Mouse (Mus musculus) hindbrain, embryonic 16.5 days (tissue): ENCODE measurements around the gene Dync1i2. TPM values are rescaled to one million over a fixed set of nuclear protein-coding genes. Genes with fewer than 3 reads are reported as not detected.

Source experiments
- ATAC-seq: fragments of 200-750 bp; cut with Nextera tagmentation; 2 replicates; pipeline ENCODE4 v1.8.0; 2017; ENCODE audit warnings: moderate TSS enrichment, moderate library complexity
- H3K27ac ChIP-seq: fragments of 300-500 bp; sonication (generic); 2 replicates; pipeline ENCODE4 v1.5.1; 2014; ENCODE audit warnings: low read depth, mild to moderate bottlenecking, control low read depth, low read length, moderate library complexity
- H3K27me3 ChIP-seq: fragments of 300-500 bp; sonication (generic); replicated peaks from 2 replicates; pipeline ENCODE4 v1.6.1; 2014; ENCODE audit warnings: low read length; ENCODE audit not compliant: control insufficient read depth, insufficient read depth
- H3K36me3 ChIP-seq: fragments of 300-500 bp; sonication (generic); 2 replicates; pipeline ENCODE4 v1.6.1; 2014; ENCODE audit warnings: mild to moderate bottlenecking, low read length, moderate library complexity, mixed read lengths; ENCODE audit not compliant: control insufficient read depth, insufficient read depth
- H3K4me1 ChIP-seq: fragments of 300-500 bp; sonication (generic); 2 replicates; pipeline ENCODE4 v1.6.1; 2014; ENCODE audit warnings: low read depth, low read length; ENCODE audit not compliant: control insufficient read depth, insufficient read depth
- H3K4me2 ChIP-seq: fragments of 300-500 bp; sonication (generic); 2 replicates; pipeline ENCODE4 v1.6.1; 2014; ENCODE audit warnings: mild to moderate bottlenecking, low read length, control low read depth, moderate library complexity
- H3K4me3 ChIP-seq: fragments of 300-500 bp; sonication (generic); 2 replicates; pipeline ENCODE4 v1.5.1; 2014; ENCODE audit warnings: mild to moderate bottlenecking, low read length, control low read depth, moderate library complexity
- H3K9ac ChIP-seq: fragments of 300-500 bp; sonication (generic); 2 replicates; pipeline ENCODE4 v1.6.1; 2014; ENCODE audit warnings: low read depth, mild to moderate bottlenecking, control low read depth, low read length, moderate library complexity
- H3K9me3 ChIP-seq: fragments of 300-500 bp; sonication (generic); 2 replicates; pipeline ENCODE4 v1.6.1; 2014; ENCODE audit warnings: mild to moderate bottlenecking, low read length, moderate library complexity; ENCODE audit not compliant: control insufficient read depth
- WGBS: fragments of 180-500 bp; shearing (Covaris S2); extraction: QIAGEN DNeasy Blood & Tissue Kit; methylation state at CpG from one replicate; pipeline ENCODE4 v1.1.7; 2014; 5-methylcytosine and 5-hydroxymethylcytosine counted together
- polyA plus RNA-seq: library from polyadenylated mRNA; unstranded; fragments of >200 nt; fragmentation: Nextera tagmentation; extraction: Ambion mirVana; gene quantifications from 2 replicates; pipeline ENCODE4 v1.2.1, GENCODE M21; 2015

Gene Dync1i2
- polyA plus RNA-seq, 1 experiment from 2014 or later: 145 TPM

DNA sequence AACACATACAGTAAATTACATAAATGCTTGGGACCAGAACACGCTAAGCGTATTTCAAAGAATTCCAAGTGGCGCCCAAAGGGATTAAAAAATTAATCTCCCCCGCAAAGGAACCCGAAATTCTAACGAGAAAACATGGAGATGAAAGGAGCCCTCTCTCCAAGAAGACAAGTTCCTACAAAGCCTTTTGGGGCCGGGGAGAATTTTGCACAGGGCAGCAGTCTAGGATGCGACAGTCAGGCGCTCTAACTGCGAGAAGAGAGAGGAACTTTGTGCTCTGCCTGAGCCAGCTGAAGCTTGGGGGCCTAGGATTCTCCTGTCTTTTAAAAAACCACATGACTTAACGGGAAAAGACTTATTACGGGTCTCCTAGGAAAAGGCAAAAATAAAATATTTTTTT lies 84.3 kb downstream of the Dync1i2 start:
- Histone ChIP-seq H3K4me2 (no peak overlapping the region), H3K36me3 (peaks cover 7% of the 10 kb centered on the region; the same call in 1 of the 2 replicates), H3K27ac (no peak overlapping the region), H3K9ac (no peak overlapping the region), H3K4me3 (no peak overlapping the region), H3K4me1 (peaks cover 6% of the 10 kb centered on the region), H3K27me3 (no peaks in the 10 kb centered on the region), H3K9me3 (no peaks in the 10 kb centered on the region)
- 83% methylated on average over 12 of the region's 12 CpGs for WGBS
- ATAC-seq: no peak

DNA sequence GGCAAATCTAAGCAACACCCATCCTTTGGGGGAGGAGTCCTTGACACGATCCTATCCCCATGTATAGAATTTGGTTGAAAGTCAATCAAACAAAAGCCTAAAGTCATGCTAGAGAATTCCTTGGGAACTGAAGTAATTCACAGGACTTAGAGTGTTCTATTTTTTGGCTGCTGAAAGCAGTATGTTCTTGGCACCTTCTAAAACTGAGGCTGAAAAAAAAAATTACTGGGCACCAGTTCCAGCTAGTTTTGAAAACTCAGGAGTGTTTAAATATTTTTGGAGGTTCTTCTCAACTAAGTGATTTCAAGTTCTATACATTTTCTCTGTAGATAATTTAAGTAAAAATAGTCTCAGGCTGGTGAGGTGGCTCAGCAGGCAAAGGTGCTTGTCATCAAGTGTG lies 86.0 kb downstream of the Dync1i2 start:
- WGBS: 65% methylated on average over 1 of the region's 1 CpGs
- no peaks in the 10 kb centered on the region for H3K9me3 ChIP-seq
- H3K9ac ChIP-seq: no peak overlapping the region
- no peak overlapping the region for H3K4me3 ChIP-seq
- no peak overlapping the region for H3K4me2 ChIP-seq
- peaks cover 7% of the 10 kb centered on the region; the same call in 1 of the 2 replicates for H3K36me3 ChIP-seq
- peaks cover 8% of the 10 kb centered on the region for H3K4me1 ChIP-seq
- H3K27me3 ChIP-seq: no peaks in the 10 kb centered on the region
- no peak for ATAC-seq
- H3K27ac ChIP-seq: no peak overlapping the region

DNA sequence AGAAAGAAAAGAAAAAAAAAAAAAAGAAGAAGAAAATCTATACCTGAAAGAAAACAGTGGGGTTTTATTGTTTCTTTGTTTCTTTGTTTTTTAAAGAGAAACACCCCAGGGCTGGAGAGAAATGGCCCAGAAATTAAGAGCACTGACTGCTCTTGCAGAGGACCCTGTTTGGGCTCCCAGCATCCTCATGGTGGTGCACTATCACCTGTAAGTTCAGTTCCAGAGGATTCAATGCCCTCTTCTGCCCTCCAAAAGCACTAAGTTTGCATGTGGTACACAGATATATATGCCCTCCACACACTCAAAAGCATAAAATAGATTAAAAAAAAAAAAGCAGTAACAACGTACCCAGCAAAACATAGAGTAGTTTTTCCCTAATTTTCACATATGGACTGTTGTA lies 87.2 kb downstream of the Dync1i2 start:
- no peak for ATAC-seq
- Histone ChIP-seq H3K36me3 (peaks cover 7% of the 10 kb centered on the region; the same call in 1 of the 2 replicates), H3K9ac (no peak overlapping the region), H3K27me3 (no peaks in the 10 kb centered on the region), H3K4me1 (peaks cover 8% of the 10 kb centered on the region), H3K4me3 (no peak overlapping the region), H3K27ac (no peak overlapping the region), H3K9me3 (no peaks in the 10 kb centered on the region), H3K4me2 (no peak overlapping the region)
- 97% methylated on average over 1 of the region's 1 CpGs for WGBS

DNA sequence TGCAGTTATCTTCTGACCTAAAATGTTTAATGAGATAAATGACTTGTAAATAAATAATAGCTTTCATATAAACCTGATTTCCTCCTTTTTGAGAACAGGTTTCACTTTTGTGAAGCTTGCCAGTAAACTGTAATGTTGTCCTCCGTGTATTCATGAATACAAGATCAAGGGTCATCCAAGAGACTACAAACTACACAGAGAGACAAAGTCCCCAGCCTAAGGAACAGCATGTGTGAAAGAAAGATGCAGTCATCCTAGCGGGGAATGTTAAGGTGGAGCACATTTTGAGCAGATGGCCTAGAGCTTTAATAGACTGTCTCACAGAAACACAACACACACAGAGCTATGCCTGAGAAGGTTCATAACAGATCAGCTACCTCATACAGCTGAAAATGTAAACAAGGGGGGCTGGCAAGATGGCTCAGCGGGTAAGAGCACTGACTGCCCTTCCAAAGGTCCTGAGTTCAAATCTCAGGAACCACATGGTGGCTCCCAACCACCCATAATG lies 90.7 kb downstream of the Dync1i2 start:
- Histone ChIP-seq H3K4me3 (no peak overlapping the region), H3K27me3 (no peaks in the 10 kb centered on the region), H3K9me3 (no peaks in the 10 kb centered on the region), H3K9ac (no peak overlapping the region), H3K4me2 (no peak overlapping the region), H3K4me1 (peaks cover 2% of the 10 kb centered on the region; the same call in 1 of the 2 replicates), H3K36me3 (peaks cover 13% of the 10 kb centered on the region; the same call in 1 of the 2 replicates), H3K27ac (no peak overlapping the region)
- WGBS: 64% methylated on average over 3 of the region's 3 CpGs
- peak; percentile 54; the same call in 1 of the 2 replicates for ATAC-seq

DNA sequence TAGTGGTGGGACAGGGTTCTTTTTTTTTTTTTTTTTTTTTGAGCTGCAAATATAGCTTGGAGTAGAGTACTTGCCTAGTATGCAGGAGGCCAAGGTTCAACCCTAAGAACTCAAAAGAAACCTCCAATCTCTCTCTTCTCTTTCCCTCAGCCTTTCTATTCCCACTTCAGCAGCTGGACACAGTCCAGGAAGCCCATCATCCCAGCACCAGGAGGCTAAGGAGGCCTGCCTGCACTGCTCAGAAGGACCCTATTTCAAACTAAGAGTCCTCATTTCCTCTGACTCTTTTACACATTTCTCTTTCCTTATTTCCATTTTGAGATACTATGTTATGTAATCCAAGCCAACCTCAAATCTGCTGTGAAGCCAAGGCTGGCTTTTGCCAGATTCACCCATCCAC lies 91.7 kb downstream of the Dync1i2 start:
- Histone ChIP-seq H3K9me3 (no peaks in the 10 kb centered on the region), H3K9ac (no peak overlapping the region), H3K27me3 (no peaks in the 10 kb centered on the region), H3K4me1 (peaks cover 2% of the 10 kb centered on the region; the same call in 1 of the 2 replicates), H3K27ac (peak overlapping the region; percentile 44; the same call in 1 of the 2 replicates), H3K36me3 (peaks cover 13% of the 10 kb centered on the region; the same call in 1 of the 2 replicates), H3K4me2 (no peak overlapping the region), H3K4me3 (no peak overlapping the region)
- ATAC-seq: peak; percentile 40; the same call in 1 of the 2 replicates

DNA sequence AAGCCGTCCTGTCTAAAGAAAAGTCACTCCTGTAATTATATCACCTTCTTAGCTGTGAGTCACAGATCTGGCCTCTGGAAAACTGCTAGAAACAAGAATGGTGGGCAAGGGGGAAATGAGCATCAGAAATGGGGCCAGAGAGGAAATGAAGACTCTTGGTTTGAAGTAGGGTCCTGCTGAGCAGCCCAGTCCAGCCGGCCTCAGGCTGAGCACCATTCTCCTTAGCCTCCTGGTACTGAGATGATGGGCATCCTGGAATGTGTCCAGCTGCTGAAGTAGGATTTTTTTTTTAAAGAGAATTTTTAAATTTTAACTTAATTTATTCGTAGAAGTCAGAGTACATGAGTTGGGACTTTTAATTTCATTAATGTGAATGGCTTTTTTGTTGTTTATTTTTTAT lies 93.3 kb downstream of the Dync1i2 start:
- Histone ChIP-seq H3K4me3 (no peak overlapping the region), H3K4me2 (no peak overlapping the region), H3K27ac (no peak overlapping the region), H3K9me3 (no peaks in the 10 kb centered on the region), H3K36me3 (peaks cover 13% of the 10 kb centered on the region; the same call in 1 of the 2 replicates), H3K9ac (no peak overlapping the region), H3K27me3 (no peaks in the 10 kb centered on the region), H3K4me1 (peaks cover 2% of the 10 kb centered on the region; the same call in 1 of the 2 replicates)
- 45% methylated on average over 3 of the region's 3 CpGs for WGBS
- no peak for ATAC-seq

DNA sequence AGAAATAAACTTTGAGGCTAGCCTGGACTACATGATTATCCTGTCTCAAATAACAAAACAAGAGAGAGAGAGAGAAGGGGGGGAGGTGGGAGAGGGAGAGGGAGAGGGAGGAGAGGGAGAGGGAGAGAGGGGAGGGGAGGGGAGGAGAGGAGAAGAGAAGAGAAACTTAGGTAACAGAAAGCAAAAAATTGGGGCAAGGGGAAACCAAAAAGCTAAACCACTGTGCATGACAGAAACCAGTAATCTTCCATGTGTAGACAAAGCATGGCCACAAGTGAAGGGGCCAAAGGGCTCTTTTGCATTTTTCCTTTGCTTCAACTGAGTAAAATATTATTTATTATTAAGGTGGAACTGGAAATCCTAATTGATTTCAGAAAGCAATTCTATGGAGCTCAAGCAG lies 94.9 kb downstream of the Dync1i2 start:
- Histone ChIP-seq H3K4me2 (no peak overlapping the region), H3K9me3 (no peaks in the 10 kb centered on the region), H3K27ac (no peak overlapping the region), H3K4me3 (no peak overlapping the region), H3K4me1 (peaks cover 2% of the 10 kb centered on the region; the same call in 1 of the 2 replicates), H3K36me3 (peaks cover 18% of the 10 kb centered on the region), H3K27me3 (no peaks in the 10 kb centered on the region), H3K9ac (no peak overlapping the region)
- no peak for ATAC-seq

DNA sequence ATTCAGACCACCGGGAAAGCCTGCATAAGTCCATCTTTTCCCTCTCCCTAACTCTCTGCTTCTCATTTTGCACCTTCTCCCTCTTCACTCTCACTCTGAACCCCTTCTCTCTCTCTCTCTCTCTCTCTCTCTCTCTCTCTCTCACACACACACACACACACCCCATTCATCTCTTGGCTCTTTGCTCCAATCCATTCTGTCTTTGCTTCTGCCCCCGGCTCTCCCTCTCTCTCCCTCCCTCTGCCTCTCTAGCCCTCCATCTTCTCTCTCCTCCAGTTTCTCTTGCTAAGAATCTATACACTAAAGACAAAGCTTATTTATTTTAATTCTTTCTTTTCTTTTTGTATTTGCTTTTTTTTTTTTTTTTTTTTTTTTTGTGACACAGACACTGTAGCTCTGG lies 98.2 kb downstream of the Dync1i2 start:
- no peaks in the 10 kb centered on the region for H3K27me3 ChIP-seq
- H3K4me3 ChIP-seq: no peak overlapping the region
- ATAC-seq: no peak
- H3K9me3 ChIP-seq: no peaks in the 10 kb centered on the region
- no peak overlapping the region for H3K27ac ChIP-seq
- peaks cover 19% of the 10 kb centered on the region for H3K36me3 ChIP-seq
- H3K4me2 ChIP-seq: no peak overlapping the region
- H3K4me1 ChIP-seq: no peaks in the 10 kb centered on the region
- WGBS: 52% methylated on average over 2 of the region's 2 CpGs
- no peak overlapping the region for H3K9ac ChIP-seq

DNA sequence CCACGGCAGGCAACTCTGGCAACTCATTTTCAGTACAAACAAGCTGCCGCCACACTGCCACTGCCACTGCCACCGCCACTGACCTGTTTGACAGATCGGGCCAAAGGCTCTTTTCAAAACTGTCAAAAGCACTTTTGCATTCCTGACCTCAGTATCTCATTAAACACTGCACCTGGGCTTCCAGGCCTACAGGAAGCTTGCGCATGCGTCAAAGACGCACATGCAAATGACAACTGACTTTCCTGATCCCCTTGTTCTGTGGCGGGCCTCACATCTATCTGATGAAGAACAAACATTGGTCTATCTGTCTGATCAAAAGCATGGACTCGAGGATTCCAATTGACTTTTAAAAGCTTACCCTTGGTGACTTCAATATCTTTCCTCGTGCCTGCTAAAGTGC lies 100.6 kb downstream of the Dync1i2 start:
- ATAC-seq: no peak
- WGBS: 66% methylated on average over 10 of the region's 10 CpGs

More for the DNA sequence above, 100.6 kb downstream of the Dync1i2 start:
- H3K4me3 ChIP-seq: no peak overlapping the region
- H3K9me3 ChIP-seq: no peaks in the 10 kb centered on the region
- H3K9ac ChIP-seq: no peak overlapping the region
- H3K36me3 ChIP-seq: peaks cover 13% of the 10 kb centered on the region
- no peaks in the 10 kb centered on the region for H3K4me1 ChIP-seq
- H3K27me3 ChIP-seq: no peaks in the 10 kb centered on the region
- H3K27ac ChIP-seq: no peak overlapping the region
- no peak overlapping the region for H3K4me2 ChIP-seq
